Mouse (Mus musculus): Measurements from ENCODE around the gene Elmo1. TPM values are rescaled to one million over a fixed set of nuclear protein-coding genes. Genes with fewer than 3 reads are reported as not detected.

Elmo1 gene
- polyA plus RNA-seq, 1 experiment from 2014 or later: 10.1 TPM

- H3K4me1 ChIP-seq (replicated peaks): no peaks in the 10 kb centered on the region
- no peak overlapping the region for H3K27ac ChIP-seq
- no peak overlapping the region for H3K4me2 ChIP-seq
- WGBS: 81% methylated on average over 7 of the region's 7 CpGs
- no peaks in the 10 kb centered on the region for H3K9me3 ChIP-seq (replicated peaks)
- H3K4me3 ChIP-seq: no peak overlapping the region
- H3K27me3 ChIP-seq: no peaks in the 10 kb centered on the region
- no peak for ATAC-seq (replicated peaks; ENCODE audit: insufficient number of reproducible peaks, insufficient read depth, low FRiP score, low read depth)
- H3K9ac ChIP-seq: no peak overlapping the region
- H3K36me3 ChIP-seq: no peaks in the 10 kb centered on the region
Measured at GRCm38 (mm10) chr13:20335889-20336497, 245.6 kb downstream of the Elmo1 start.

GRCm38 (mm10) chr13:20342881-20343280 is 252.5 kb downstream of the Elmo1 start:
- H3K9me3 ChIP-seq (replicated peaks): no peaks in the 10 kb centered on the region
- no peaks in the 10 kb centered on the region for H3K27me3 ChIP-seq
- H3K4me1 ChIP-seq (replicated peaks): no peaks in the 10 kb centered on the region
- no peak overlapping the region for H3K4me2 ChIP-seq
- no peak for ATAC-seq (replicated peaks; ENCODE audit: insufficient number of reproducible peaks, insufficient read depth, low FRiP score, low read depth)
- H3K4me3 ChIP-seq: no peak overlapping the region
- H3K27ac ChIP-seq: no peak overlapping the region
- WGBS: 81% methylated on average over 3 of the region's 3 CpGs
- H3K9ac ChIP-seq: no peak overlapping the region
- no peaks in the 10 kb centered on the region for H3K36me3 ChIP-seq

- H3K4me2 ChIP-seq: no peak overlapping the region
- WGBS: 90% methylated on average over 1 of the region's 1 CpGs
- no peaks in the 10 kb centered on the region for H3K27me3 ChIP-seq
- no peaks in the 10 kb centered on the region for H3K9me3 ChIP-seq (replicated peaks)
- no peaks in the 10 kb centered on the region for H3K36me3 ChIP-seq
- 0 out of 2 replicates have a peak, but pooled peaks cover 5% of the 10 kb centered on the region for H3K4me1 ChIP-seq (replicated peaks)
- no peak for ATAC-seq (replicated peaks; ENCODE audit: insufficient number of reproducible peaks, insufficient read depth, low FRiP score, low read depth)
- no peak overlapping the region for H3K4me3 ChIP-seq
- no peak overlapping the region for H3K9ac ChIP-seq
- no peak overlapping the region for H3K27ac ChIP-seq
Measured at GRCm38 (mm10) chr13:20349754-20350153, 259.4 kb downstream of the Elmo1 start.

GRCm38 (mm10) chr13:20352631-20353030 is 262.2 kb downstream of the Elmo1 start:
- ATAC-seq (replicated peaks; ENCODE audit: insufficient number of reproducible peaks, insufficient read depth, low FRiP score, low read depth): no peak
- no peaks in the 10 kb centered on the region for H3K9me3 ChIP-seq (replicated peaks)
- no peak overlapping the region for H3K9ac ChIP-seq

GRCm38 (mm10) chr13:20353862-20354603 is 263.6 kb downstream of the Elmo1 start:
- Histone ChIP-seq H3K27me3 (no peaks in the 10 kb centered on the region), H3K9ac (no peak overlapping the region), H3K9me3 (replicated peaks) (no peaks in the 10 kb centered on the region), H3K36me3 (no peaks in the 10 kb centered on the region), H3K27ac (no peak overlapping the region), H3K4me2 (no peak overlapping the region), H3K4me1 (replicated peaks) (0 out of 2 replicates have a peak, but pooled peaks cover 10% of the 10 kb centered on the region), H3K4me3 (no peak overlapping the region)
- 37% methylated on average over 10 of the region's 10 CpGs for WGBS
- no peak for ATAC-seq (replicated peaks; ENCODE audit: insufficient number of reproducible peaks, insufficient read depth, low FRiP score, low read depth)

More at GRCm38 (mm10) chr13:20352631-20353030, 262.2 kb downstream of the Elmo1 start:
- no peaks in the 10 kb centered on the region for H3K36me3 ChIP-seq
- WGBS: 92% methylated on average over 2 of the region's 2 CpGs
- no peak overlapping the region for H3K4me3 ChIP-seq
- H3K27me3 ChIP-seq: no peaks in the 10 kb centered on the region
- H3K27ac ChIP-seq: no peak overlapping the region
- 0 out of 2 replicates have a peak, but pooled peaks cover 10% of the 10 kb centered on the region for H3K4me1 ChIP-seq (replicated peaks)
- no peak overlapping the region for H3K4me2 ChIP-seq

GRCm38 (mm10) chr13:20354604-20354999 is 264.2 kb downstream of the Elmo1 start:
- WGBS: 49% methylated on average over 5 of the region's 5 CpGs
- Histone ChIP-seq H3K9me3 (replicated peaks) (no peaks in the 10 kb centered on the region), H3K27ac (no peak overlapping the region), H3K27me3 (no peaks in the 10 kb centered on the region), H3K4me2 (no peak overlapping the region), H3K9ac (no peak overlapping the region), H3K4me1 (replicated peaks) (0 out of 2 replicates have a peak, but pooled peaks cover 10% of the 10 kb centered on the region), H3K36me3 (no peaks in the 10 kb centered on the region), H3K4me3 (no peak overlapping the region)
- 0 out of 2 replicates have a peak, but pooled peaks have one; percentile 39 for ATAC-seq (replicated peaks; ENCODE audit: insufficient number of reproducible peaks, insufficient read depth, low FRiP score, low read depth)

GRCm38 (mm10) chr13:20362541-20362940 is 272.1 kb downstream of the Elmo1 start:
- Histone ChIP-seq H3K4me2 (no peak overlapping the region), H3K4me1 (replicated peaks) (0 out of 2 replicates have a peak, but pooled peaks cover 3% of the 10 kb centered on the region), H3K9ac (no peak overlapping the region), H3K9me3 (replicated peaks) (no peaks in the 10 kb centered on the region), H3K27me3 (no peaks in the 10 kb centered on the region), H3K4me3 (no peak overlapping the region), H3K27ac (no peak overlapping the region), H3K36me3 (peaks cover 2% of the 10 kb centered on the region; the same call in 1 of the 2 replicates)
- ATAC-seq (replicated peaks; ENCODE audit: insufficient number of reproducible peaks, insufficient read depth, low FRiP score, low read depth): 0 out of 2 replicates have a peak, but pooled peaks have one; percentile 53
- 16% methylated on average over 2 of the region's 2 CpGs for WGBS

- Histone ChIP-seq H3K9ac (no peak overlapping the region), H3K4me2 (no peak overlapping the region), H3K9me3 (replicated peaks) (no peaks in the 10 kb centered on the region), H3K4me1 (replicated peaks) (0 out of 2 replicates have a peak, but pooled peaks cover 3% of the 10 kb centered on the region), H3K36me3 (no peaks in the 10 kb centered on the region), H3K4me3 (no peak overlapping the region), H3K27ac (no peak overlapping the region), H3K27me3 (no peaks in the 10 kb centered on the region)
- WGBS: 73% methylated on average over 7 of the region's 7 CpGs
- ATAC-seq (replicated peaks; ENCODE audit: insufficient number of reproducible peaks, insufficient read depth, low FRiP score, low read depth): no peak
Measured at GRCm38 (mm10) chr13:20365828-20366593, 275.6 kb downstream of the Elmo1 start.

- no peak for ATAC-seq (replicated peaks; ENCODE audit: insufficient number of reproducible peaks, insufficient read depth, low FRiP score, low read depth)
- Histone ChIP-seq H3K27ac (no peak overlapping the region), H3K4me1 (replicated peaks) (0 out of 2 replicates have a peak, but pooled peaks cover 4% of the 10 kb centered on the region), H3K4me2 (no peak overlapping the region), H3K9ac (no peak overlapping the region), H3K27me3 (no peaks in the 10 kb centered on the region), H3K9me3 (replicated peaks) (no peaks in the 10 kb centered on the region), H3K36me3 (no peaks in the 10 kb centered on the region), H3K4me3 (no peak overlapping the region)
- 81% methylated on average over 5 of the region's 5 CpGs for WGBS
Measured at GRCm38 (mm10) chr13:20370036-20370802, 279.8 kb downstream of the Elmo1 start.

- no peak overlapping the region for H3K9ac ChIP-seq
- no peak for ATAC-seq (replicated peaks; ENCODE audit: insufficient number of reproducible peaks, insufficient read depth, low FRiP score, low read depth)
- no peaks in the 10 kb centered on the region for H3K36me3 ChIP-seq
- H3K4me2 ChIP-seq: no peak overlapping the region
- 62% methylated on average over 6 of the region's 6 CpGs for WGBS
- H3K4me3 ChIP-seq: no peak overlapping the region
- H3K4me1 ChIP-seq (replicated peaks): 0 out of 2 replicates have a peak, but pooled peaks cover 4% of the 10 kb centered on the region
- H3K9me3 ChIP-seq (replicated peaks): no peaks in the 10 kb centered on the region
- H3K27me3 ChIP-seq: no peaks in the 10 kb centered on the region
- H3K27ac ChIP-seq: no peak overlapping the region
Measured at GRCm38 (mm10) chr13:20371501-20371900, 281.1 kb downstream of the Elmo1 start.

All from heart, embryonic 15.5 days (tissue).